Mouse (Mus musculus): ENCODE data around the gene Acot12.

Gene Acot12

GRCm38 (mm10) chr13:91827876-91828275, 86.6 kb downstream of the Acot12 start:
- no peak for DNase-seq

Data from kidney, postnatal 14 days (tissue).